Mouse (Mus musculus): Measurements from ENCODE around the gene 3110082I17Rik.
A peak's percentile ranks its signal among the peaks of the same experiment; 100 is the strongest.
"Not testable (repeated sequence)": the region's sequence is repeated elsewhere in the genome, so short reads cannot be mapped to it uniquely, and the experiment has no call there.

3110082I17Rik gene

GRCm38 (mm10) chr5:139353496-139353895 lies 106.8 kb downstream of the 3110082I17Rik start:
- DNase-seq (ENCODE audit: low spot score in 2 of 2): peak; percentile 52 to 86

GRCm38 (mm10) chr5:139352317-139352716 lies 108.0 kb downstream of the 3110082I17Rik start, which contains the start of gene Cyp2w1:
Cyp2w1 (plus strand) TSS chr5:139352617.
- no peak for DNase-seq (ENCODE audit: low spot score in 2 of 2)

DNA sequence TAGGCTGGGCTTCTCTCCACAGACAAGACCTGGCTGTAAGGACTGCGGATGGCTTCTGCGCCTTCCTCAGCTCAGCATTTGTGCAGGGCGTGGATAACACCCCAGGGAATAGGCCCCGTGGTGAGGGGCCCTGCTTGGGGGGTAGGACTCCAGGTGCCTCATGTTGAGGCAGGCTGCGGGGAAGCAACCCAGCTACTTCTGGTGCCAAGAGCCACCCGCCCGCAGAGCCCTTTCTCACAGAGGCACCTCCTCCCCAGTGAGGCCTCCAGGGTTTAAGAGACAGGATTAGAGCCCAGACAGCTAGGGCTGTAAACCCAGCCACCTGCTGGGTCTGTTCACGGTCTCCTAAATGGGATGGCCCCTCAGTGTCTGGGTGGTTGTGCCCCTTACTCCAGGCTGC lies 108.7 kb downstream of the 3110082I17Rik start:
- peak; percentile 68 to 69 for DNase-seq (ENCODE audit: low spot score in 2 of 2)

DNA sequence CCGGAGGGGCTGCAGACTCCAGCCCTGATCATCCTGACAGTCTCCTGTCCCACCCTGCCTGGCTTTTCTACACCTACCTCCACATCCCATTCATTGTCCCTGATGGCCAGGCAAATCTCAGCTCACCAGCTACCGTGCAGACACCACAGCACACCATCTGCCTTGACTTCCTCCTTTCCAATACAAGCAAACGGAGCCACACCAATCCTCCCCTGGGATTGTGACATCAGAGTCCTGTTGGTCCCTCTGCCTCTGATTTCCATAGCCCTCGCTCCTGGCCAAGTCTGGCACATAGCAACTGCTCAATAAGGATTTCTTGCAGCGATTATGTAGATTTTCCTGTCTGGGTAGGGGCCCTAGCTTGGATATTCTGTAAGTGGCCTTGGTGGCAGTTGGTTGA lies 109.2 kb downstream of the 3110082I17Rik start, which contains the start of gene Cox19:
TSS of gene Cox19 (minus strand) at position 285 of the 400 bp plus-strand sequence.
- DNase-seq (ENCODE audit: low spot score in 2 of 2): no peak

GRCm38 (mm10) chr5:139349713-139350112 lies 110.6 kb downstream of the 3110082I17Rik start:
- no peak for DNase-seq (ENCODE audit: low spot score in 2 of 2)

DNA sequence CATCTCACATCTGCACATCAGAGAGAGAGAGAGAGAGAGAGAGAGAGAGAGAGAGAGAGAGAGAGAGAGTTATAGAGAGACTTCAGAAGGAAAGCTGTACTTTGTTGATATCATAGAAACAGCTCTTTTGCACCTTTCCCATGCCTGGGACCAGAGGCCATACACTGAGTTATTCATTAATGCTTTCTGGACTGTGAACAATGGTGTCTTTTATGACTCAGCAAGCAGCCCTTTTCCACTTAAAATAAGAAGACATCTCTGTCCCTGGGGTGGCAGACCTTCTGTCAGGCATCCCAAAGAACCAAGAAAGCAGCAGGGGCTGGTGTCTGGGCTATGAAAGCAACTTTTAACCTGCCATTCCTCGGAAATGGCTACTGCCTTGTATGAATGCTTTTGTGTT lies 113.1 kb downstream of the 3110082I17Rik start:
- DNase-seq (ENCODE audit: low spot score in 2 of 2): no peak

DNA sequence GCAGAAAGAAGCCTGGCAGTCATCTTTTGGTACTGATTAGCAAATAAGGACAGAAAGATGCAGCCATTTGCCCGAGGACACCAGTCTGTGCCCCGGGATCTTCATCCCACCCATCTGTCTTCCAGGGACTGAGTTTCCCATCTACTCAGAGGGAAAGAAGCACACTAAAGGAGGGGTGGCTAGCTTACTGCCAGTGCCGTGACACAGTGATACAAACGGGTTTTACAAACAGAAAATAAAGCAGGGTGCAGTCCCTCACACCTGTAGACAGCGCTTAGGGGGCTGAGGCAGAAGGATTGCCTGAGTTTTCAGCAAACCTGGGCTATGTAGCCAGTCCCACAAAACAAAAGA lies 115.0 kb downstream of the 3110082I17Rik start:
- no peak for DNase-seq (ENCODE audit: low spot score in 2 of 2)

- DNase-seq (ENCODE audit: low spot score in 2 of 2): peak; percentile 92 to 95
These were observed 115.5 kb downstream of the 3110082I17Rik start for GRCm38 (mm10) chr5:139344687-139345363.

DNA sequence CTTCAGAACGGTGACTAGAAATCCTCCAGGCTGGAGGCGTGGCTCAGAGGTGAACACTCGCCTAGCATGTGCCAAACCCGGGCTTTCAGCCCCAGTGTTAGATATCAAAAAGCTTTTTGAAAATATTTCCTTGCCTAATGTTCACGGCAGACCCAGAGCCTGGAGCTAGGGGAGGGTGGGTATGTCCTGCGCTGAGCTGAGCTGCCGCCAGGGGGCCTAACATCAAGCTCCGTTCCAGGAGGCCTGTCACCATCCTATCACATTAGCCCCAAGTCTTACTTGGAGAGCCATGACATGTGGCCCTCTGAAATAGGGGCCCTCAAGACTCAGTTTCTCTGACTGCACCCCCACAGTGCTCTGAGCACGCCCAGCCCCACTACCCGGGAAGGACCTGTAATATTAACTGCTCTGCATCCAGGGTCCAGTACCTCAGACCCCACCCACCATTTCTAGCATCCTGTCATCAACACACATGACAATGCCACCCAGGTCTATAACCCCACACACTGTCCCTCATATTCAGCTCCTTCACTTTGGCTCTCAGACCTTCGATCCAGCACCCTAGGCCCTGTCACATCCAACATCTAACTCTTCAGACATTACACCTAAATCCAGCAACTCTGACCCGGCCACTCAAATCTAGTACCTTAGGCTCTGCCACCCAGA lies 116.2 kb downstream of the 3110082I17Rik start:
- peak; percentile 71 to 85 for DNase-seq (ENCODE audit: low spot score in 2 of 2)

- DNase-seq (ENCODE audit: low spot score in 2 of 2): no peak
These were observed 121.4 kb downstream of the 3110082I17Rik start for GRCm38 (mm10) chr5:139338891-139339290.

GRCm38 (mm10) chr5:139338403-139338802 lies 121.9 kb downstream of the 3110082I17Rik start:
- no peak for DNase-seq (ENCODE audit: low spot score in 2 of 2)

GRCm38 (mm10) chr5:139337826-139338370 lies 122.4 kb downstream of the 3110082I17Rik start:
- no peak for DNase-seq (ENCODE audit: low spot score in 2 of 2)

- DNase-seq (ENCODE audit: low spot score in 2 of 2): no peak
These were observed 124.7 kb downstream of the 3110082I17Rik start for GRCm38 (mm10) chr5:139335634-139336033.

- DNase-seq (ENCODE audit: low spot score in 2 of 2): not testable (repeated sequence)
These were observed 125.9 kb downstream of the 3110082I17Rik start for GRCm38 (mm10) chr5:139334394-139334793.

GRCm38 (mm10) chr5:139333301-139334013 lies 126.9 kb downstream of the 3110082I17Rik start:
- no peak for DNase-seq (ENCODE audit: low spot score in 2 of 2)

DNA sequence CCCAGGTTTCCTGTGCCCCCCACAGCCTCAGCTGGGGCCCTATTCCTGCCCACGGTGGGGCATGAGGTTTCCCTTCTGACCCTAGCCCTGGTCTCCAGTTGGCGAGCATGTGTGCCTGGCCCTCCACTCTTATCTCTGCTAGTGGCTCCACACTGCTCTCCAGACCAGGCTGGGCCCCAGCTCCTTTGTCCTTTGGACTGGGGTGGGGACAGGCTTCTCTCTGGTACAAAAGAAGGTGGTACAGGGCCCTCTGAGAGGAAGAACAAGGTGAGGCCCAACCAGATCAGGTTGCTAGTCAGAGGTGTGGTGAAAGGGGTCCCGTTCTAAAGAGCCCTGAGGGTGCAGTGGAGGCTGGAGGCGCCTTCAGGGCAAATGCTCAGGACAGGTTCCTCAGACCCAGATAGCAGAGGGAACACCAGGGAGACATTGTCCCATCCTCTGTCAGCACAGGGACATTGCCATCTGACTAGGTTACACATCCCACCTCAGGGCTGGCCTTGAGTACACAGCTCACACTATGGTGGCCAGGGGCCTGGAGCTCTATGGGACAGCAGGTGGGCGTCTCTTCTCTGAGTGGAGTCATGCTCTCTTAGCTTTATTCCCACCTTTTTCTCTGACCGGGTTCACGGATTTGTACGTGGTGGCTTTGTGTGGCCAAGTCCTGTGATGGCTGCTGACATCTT lies 127.6 kb downstream of the 3110082I17Rik start:
- DNase-seq (ENCODE audit: low spot score in 2 of 2): no peak

- peak; percentile 39 to 77 for DNase-seq (ENCODE audit: low spot score in 2 of 2)
These were observed 128.6 kb downstream of the 3110082I17Rik start for GRCm38 (mm10) chr5:139331742-139332141.

DNA sequence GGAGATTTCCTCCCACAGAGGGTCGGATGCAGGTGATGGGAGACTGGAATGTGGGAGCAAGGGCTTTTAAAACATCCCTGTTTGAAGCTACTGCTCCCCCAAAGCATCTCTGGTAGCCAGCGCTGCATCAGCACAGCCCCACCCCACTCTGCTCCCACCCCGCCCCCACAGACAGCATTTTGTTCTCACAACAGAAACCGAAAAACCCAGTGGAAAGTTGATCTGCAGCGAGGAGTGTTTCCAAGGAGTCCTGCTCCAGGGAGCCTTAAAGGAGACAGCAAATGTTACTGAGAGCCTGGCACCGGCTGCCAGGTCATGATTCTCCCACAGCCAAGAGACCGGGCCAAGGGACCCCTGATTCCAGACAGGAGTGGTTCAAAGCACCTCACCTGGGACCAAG lies 129.6 kb downstream of the 3110082I17Rik start:
- DNase-seq (ENCODE audit: low spot score in 2 of 2): no peak

GRCm38 (mm10) chr5:139327634-139328020 lies 132.7 kb downstream of the 3110082I17Rik start:
- no peak for DNase-seq (ENCODE audit: low spot score in 2 of 2)

DNA sequence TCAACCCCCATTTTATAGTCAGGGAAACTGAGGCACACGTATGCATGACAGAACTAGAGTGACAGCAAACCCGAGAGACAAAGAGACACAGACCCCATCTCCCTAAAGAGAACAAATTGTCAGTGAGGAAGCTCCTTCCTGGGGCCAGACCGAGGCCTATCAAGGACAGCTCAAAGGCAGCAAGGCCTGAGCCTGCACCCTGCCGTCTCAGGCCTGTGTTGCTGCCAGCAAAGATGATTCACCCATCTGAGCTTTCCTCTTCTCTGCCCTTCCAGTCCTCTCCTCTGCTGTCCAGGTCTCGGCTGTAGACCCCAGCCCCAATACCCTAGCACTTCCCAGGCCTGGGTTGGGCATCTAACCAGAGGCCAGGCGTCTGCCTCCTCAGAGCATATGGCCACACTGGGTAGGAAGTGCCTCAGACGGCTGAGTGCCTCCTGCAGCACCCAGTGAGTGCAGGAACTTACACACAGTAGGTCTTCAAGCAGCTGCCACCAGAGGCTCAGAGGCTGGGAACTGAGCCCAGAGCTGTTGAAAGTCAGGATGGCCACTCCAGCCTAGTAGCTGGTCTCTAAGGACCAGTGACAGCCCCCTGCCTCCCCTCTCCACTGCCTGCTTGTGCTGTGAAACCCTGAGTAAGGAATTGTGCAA lies 133.2 kb downstream of the 3110082I17Rik start:
- no peak for DNase-seq (ENCODE audit: low spot score in 2 of 2)

GRCm38 (mm10) chr5:139326111-139326696 lies 134.1 kb downstream of the 3110082I17Rik start:
- no peak for DNase-seq (ENCODE audit: low spot score in 2 of 2)
